Mouse (Mus musculus) neural tube, embryonic 15.5 days (tissue): ENCODE measurements around the gene 4930451I11Rik. TPM values are rescaled to one million over a fixed set of nuclear protein-coding genes. Genes with fewer than 3 reads are reported as not detected.

Experiments used
- ATAC-seq: fragments of 200-750 bp; cut with Nextera tagmentation; 2 replicates; pipeline ENCODE4 v1.8.0; 2017; ENCODE audit warnings: mild to moderate bottlenecking, moderate TSS enrichment, moderate library complexity; ENCODE audit not compliant: low FRiP score
- H3K27ac ChIP-seq: fragments of 300-500 bp; sonication (generic); replicated peaks from 2 replicates; pipeline ENCODE4 v1.5.1; 2015; ENCODE audit warnings: mild to moderate bottlenecking, inconsistent platforms
- H3K27me3 ChIP-seq: fragments of 300-500 bp; sonication (generic); replicated peaks from 2 replicates; pipeline ENCODE4 v1.6.1; 2015; ENCODE audit warnings: inconsistent platforms
- H3K36me3 ChIP-seq: fragments of 300-500 bp; sonication (generic); 2 replicates; pipeline ENCODE4 v1.6.1; 2015; ENCODE audit warnings: inconsistent platforms
- H3K4me1 ChIP-seq: fragments of 300-500 bp; sonication (generic); 2 replicates; pipeline ENCODE4 v1.6.1; 2015; ENCODE audit warnings: inconsistent platforms
- H3K4me2 ChIP-seq: fragments of 300-500 bp; sonication (generic); 2 replicates; pipeline ENCODE4 v1.6.1; 2015; ENCODE audit warnings: inconsistent platforms, mild to moderate bottlenecking, moderate library complexity
- H3K4me3 ChIP-seq: fragments of 300-500 bp; sonication (generic); replicated peaks from 2 replicates; pipeline ENCODE4 v1.5.1; 2015; ENCODE audit warnings: mild to moderate bottlenecking, inconsistent platforms
- H3K9ac ChIP-seq: fragments of 300-500 bp; sonication (generic); replicated peaks from 2 replicates; pipeline ENCODE4 v1.6.1; 2015; ENCODE audit warnings: mild to moderate bottlenecking, inconsistent platforms
- H3K9me3 ChIP-seq: fragments of 300-500 bp; sonication (generic); replicated peaks from 2 replicates; pipeline ENCODE4 v1.6.1; 2016; ENCODE audit warnings: inconsistent platforms
- WGBS: fragments of 180-500 bp; shearing (Covaris S2); methylation state at CpG from one replicate; pipeline ENCODE4 v1.1.7; 2015; ENCODE audit warnings: mixed read lengths; 5-methylcytosine and 5-hydroxymethylcytosine counted together
- polyA plus RNA-seq: library from polyadenylated mRNA; unstranded; fragments of >200 nt; fragmentation: Nextera tagmentation; extraction: Ambion mirVana; gene quantifications from 2 replicates; pipeline ENCODE4 v1.2.1, GENCODE M21; 2015

The 4930451I11Rik gene
- polyA plus RNA-seq, 1 experiment from 2014 or later, result not detected

GRCm38 (mm10) chr7:126789141-126789540 lies 42.3 kb downstream of the 4930451I11Rik start:
- no peak overlapping the region for H3K27ac ChIP-seq
- no peaks in the 10 kb centered on the region for H3K9me3 ChIP-seq
- H3K27me3 ChIP-seq, result no peaks in the 10 kb centered on the region
- peaks cover 39% of the 10 kb centered on the region for H3K4me1 ChIP-seq
- WGBS, result 93% methylated on average over 4 of the region's 4 CpGs
- ATAC-seq, result no peak
- no peak overlapping the region for H3K4me2 ChIP-seq
- no peak overlapping the region for H3K4me3 ChIP-seq
- H3K36me3 ChIP-seq, result peaks cover 65% of the 10 kb centered on the region
- no peak overlapping the region for H3K9ac ChIP-seq

DNA sequence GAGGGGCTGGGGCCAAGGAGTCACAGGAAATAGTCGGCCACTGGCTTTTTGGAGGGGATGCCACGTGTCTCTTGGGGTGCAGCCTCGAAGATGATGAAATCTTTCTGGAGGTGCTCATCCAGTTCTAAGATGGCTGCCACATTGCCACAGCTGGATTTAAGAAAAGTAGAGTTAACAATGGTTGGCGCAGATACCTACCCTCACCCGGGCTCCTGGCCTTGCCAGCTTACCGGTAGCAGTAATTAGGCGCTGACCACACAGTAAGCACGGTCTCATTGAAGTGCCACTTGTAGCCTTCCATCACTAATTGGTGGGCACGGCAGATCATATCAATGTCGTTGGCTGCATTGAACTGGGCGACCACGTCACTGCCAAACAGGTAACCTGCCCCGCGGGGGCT lies 45.3 kb downstream of the 4930451I11Rik start:
- WGBS, result 95% methylated on average over 14 of the region's 14 CpGs
- Histone ChIP-seq H3K27me3 (no peaks in the 10 kb centered on the region), H3K9ac (no peak overlapping the region), H3K27ac (no peak overlapping the region), H3K36me3 (peaks cover 63% of the 10 kb centered on the region), H3K4me3 (no peak overlapping the region), H3K4me2 (no peak overlapping the region), H3K9me3 (no peaks in the 10 kb centered on the region), H3K4me1 (peaks cover 31% of the 10 kb centered on the region)
- no peak for ATAC-seq

DNA sequence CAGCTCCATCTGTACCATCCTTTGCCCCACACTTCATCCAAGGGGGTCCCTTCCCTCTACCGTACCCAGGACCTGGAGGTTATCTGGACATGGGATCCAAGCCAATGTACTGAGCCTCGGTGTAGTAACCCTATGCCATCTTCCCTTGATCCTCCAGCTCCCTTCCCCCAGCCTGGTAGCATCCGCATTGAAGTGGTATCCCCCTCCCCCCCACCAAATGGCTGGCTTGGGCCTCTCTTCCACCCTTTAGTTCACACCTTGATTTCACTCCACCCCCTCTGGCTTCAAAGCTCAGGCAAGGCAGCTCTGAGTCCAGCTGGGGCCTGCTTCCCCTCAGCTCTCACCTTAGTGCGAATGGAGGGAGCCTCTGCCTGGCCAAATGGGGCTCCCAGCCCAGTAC lies 46.4 kb downstream of the 4930451I11Rik start:
- H3K9ac ChIP-seq, result no peak overlapping the region
- 75% methylated on average over 4 of the region's 4 CpGs for WGBS
- H3K27ac ChIP-seq, result no peak overlapping the region
- H3K27me3 ChIP-seq, result no peaks in the 10 kb centered on the region
- ATAC-seq, result no peak
- H3K36me3 ChIP-seq, result peaks cover 62% of the 10 kb centered on the region
- H3K4me2 ChIP-seq, result no peak overlapping the region
- H3K4me1 ChIP-seq, result peaks cover 29% of the 10 kb centered on the region
- no peaks in the 10 kb centered on the region for H3K9me3 ChIP-seq
- H3K4me3 ChIP-seq, result no peak overlapping the region

GRCm38 (mm10) chr7:126784469-126784868 lies 47.0 kb downstream of the 4930451I11Rik start:
- Histone ChIP-seq H3K9me3 (no peaks in the 10 kb centered on the region), H3K4me2 (no peak overlapping the region), H3K4me1 (peaks cover 31% of the 10 kb centered on the region), H3K36me3 (peaks cover 56% of the 10 kb centered on the region), H3K27me3 (no peaks in the 10 kb centered on the region), H3K4me3 (no peak overlapping the region), H3K27ac (no peak overlapping the region), H3K9ac (no peak overlapping the region)
- 93% methylated on average over 7 of the region's 7 CpGs for WGBS
- no peak for ATAC-seq

- no peaks in the 10 kb centered on the region for H3K9me3 ChIP-seq
- no peaks in the 10 kb centered on the region for H3K27me3 ChIP-seq
- H3K9ac ChIP-seq, result no peak overlapping the region
- no peak overlapping the region for H3K4me3 ChIP-seq
- H3K4me2 ChIP-seq, result no peak overlapping the region
- H3K36me3 ChIP-seq, result peaks cover 46% of the 10 kb centered on the region
- H3K4me1 ChIP-seq, result peaks cover 37% of the 10 kb centered on the region
- H3K27ac ChIP-seq, result no peak overlapping the region
- no peak for ATAC-seq
- 80% methylated on average over 13 of the region's 13 CpGs for WGBS
These were observed 48.7 kb downstream of the 4930451I11Rik start for GRCm38 (mm10) chr7:126782693-126783092.

DNA sequence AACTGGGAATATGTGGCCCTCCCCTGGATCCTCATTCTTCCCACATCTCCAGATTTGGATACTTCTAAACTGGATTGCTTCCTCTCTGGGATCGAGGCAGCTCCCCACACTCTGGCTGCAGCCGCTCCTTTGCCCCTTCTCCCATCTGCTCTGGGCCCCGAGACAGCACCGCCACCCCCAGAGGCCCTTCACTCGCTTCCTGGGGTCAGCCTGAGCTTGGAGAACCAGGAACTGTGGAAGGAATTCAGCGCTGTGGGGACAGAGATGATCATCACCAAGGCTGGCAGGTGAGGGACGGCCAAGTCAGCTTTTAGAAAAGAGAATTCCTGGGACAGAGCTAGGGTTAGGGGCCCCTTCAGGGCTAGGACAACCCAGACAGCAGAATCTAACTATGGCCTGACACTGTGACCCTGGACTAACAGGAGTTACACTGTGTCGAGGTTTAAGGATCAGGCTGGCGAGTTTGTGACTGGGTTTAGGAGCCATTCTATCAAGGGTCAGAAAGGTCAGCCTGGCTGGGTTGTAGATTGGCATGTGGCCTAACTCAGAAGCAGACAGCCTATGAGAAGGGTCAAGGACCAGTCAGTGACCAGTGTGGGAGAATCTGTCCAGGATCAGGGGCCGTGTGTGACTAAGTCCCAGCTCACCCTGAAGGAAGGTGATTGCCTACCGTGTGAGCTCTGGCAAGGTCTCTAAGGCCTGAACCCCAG lies 49.6 kb downstream of the 4930451I11Rik start:
- ATAC-seq, result no peak
- 35% methylated on average over 11 of the region's 11 CpGs for WGBS
- Histone ChIP-seq H3K27ac (no peak overlapping the region), H3K36me3 (peaks cover 37% of the 10 kb centered on the region), H3K4me1 (peaks cover 44% of the 10 kb centered on the region), H3K27me3 (no peaks in the 10 kb centered on the region), H3K9me3 (no peaks in the 10 kb centered on the region), H3K9ac (peak overlapping the region; percentile 54; the same call in 1 of the 2 replicates), H3K4me3 (0 out of 2 replicates have a peak overlapping the region, but pooled peaks have one; percentile 40), H3K4me2 (peak overlapping the region; percentile 89)

GRCm38 (mm10) chr7:126780971-126781635 lies 50.3 kb downstream of the 4930451I11Rik start, which contains the start of gene Tbx6:
Gene Tbx6 (plus strand): TSS chr7:126781483.
- 3% methylated on average over 22 of the region's 22 CpGs for WGBS
- peak; percentile 6; the same call in 1 of the 2 replicates for ATAC-seq
- peaks cover 49% of the 10 kb centered on the region for H3K4me1 ChIP-seq

More at GRCm38 (mm10) chr7:126780971-126781635, 50.3 kb downstream of the 4930451I11Rik start, which contains the start of gene Tbx6:
- H3K4me2 ChIP-seq, result peak within 1 kb of the TSS; percentile 89
- no peaks in the 10 kb centered on the region for H3K27me3 ChIP-seq
- H3K27ac ChIP-seq, result peak within 1 kb of the TSS; percentile 77
- peak within 1 kb of the TSS; percentile 54 for H3K9ac ChIP-seq
- H3K4me3 ChIP-seq, result peak within 1 kb of the TSS; percentile 40
- peaks cover 30% of the 10 kb centered on the region for H3K36me3 ChIP-seq
- no peaks in the 10 kb centered on the region for H3K9me3 ChIP-seq

Other genes starting within 250 kb of the 4930451I11Rik start
- gene Apobr, start 246.7 kb downstream of the 4930451I11Rik start, polyA plus RNA-seq, result 0.22 and 1.3 TPM in 2 replicates
- 32.6 and 32.7 TPM in 2 replicates for gene Cln3, start 245.8 kb downstream of the 4930451I11Rik start, polyA plus RNA-seq
- gene Il27, start 236.7 kb downstream of the 4930451I11Rik start, polyA plus RNA-seq, result not detected in 2 replicates
- 12.4 and 13.9 TPM in 2 replicates for gene Nupr1, start 200.8 kb downstream of the 4930451I11Rik start, polyA plus RNA-seq
- gene Sgf29, start 182.3 kb downstream of the 4930451I11Rik start, polyA plus RNA-seq, result 53.2 and 64.5 TPM in 2 replicates
- gene Sult1a1, start 155.2 kb downstream of the 4930451I11Rik start, polyA plus RNA-seq, result 3.4 and 5.1 TPM in 2 replicates
- 131 and 154 TPM in 2 replicates for gene Bola2, start 136.2 kb downstream of the 4930451I11Rik start, polyA plus RNA-seq
- 13.9 and 18.2 TPM in 2 replicates for gene Slx1b, start 135.9 kb downstream of the 4930451I11Rik start, polyA plus RNA-seq
- gene Coro1a, start 123.9 kb downstream of the 4930451I11Rik start, polyA plus RNA-seq, result 120 and 192 TPM in 2 replicates
- 104 and 105 TPM in 2 replicates for gene Mapk3, start 72.0 kb downstream of the 4930451I11Rik start, polyA plus RNA-seq
- gene Gdpd3, start 65.3 kb downstream of the 4930451I11Rik start, polyA plus RNA-seq, result 1.0 and 1.5 TPM in 2 replicates
- gene Ypel3, start 54.7 kb downstream of the 4930451I11Rik start, polyA plus RNA-seq, result 187 and 207 TPM in 2 replicates
- gene Tbx6, start 50.2 kb downstream of the 4930451I11Rik start, polyA plus RNA-seq, result 0.34 and 0.35 TPM in 2 replicates
- gene Ppp4c, start 39.1 kb downstream of the 4930451I11Rik start, polyA plus RNA-seq, result 154 and 188 TPM in 2 replicates
- 48.2 and 54.4 TPM in 2 replicates for gene Fam57b, start 34.0 kb downstream of the 4930451I11Rik start, polyA plus RNA-seq
- gene Doc2a, start 15.8 kb upstream of the 4930451I11Rik start, polyA plus RNA-seq, result 36.2 and 39.3 TPM in 2 replicates
- 20.3 and 28.6 TPM in 2 replicates for gene Hirip3, start 30.3 kb upstream of the 4930451I11Rik start, polyA plus RNA-seq
- gene Ino80e, start 30.7 kb upstream of the 4930451I11Rik start, polyA plus RNA-seq, result 89.4 and 90.5 TPM in 2 replicates
- 52.4 and 55.2 TPM in 2 replicates for gene Taok2, start 53.1 kb upstream of the 4930451I11Rik start, polyA plus RNA-seq
- gene Tmem219, start 91.3 kb upstream of the 4930451I11Rik start, polyA plus RNA-seq, result 30.9 and 31.1 TPM in 2 replicates
- gene Kctd13, start 97.2 kb upstream of the 4930451I11Rik start, polyA plus RNA-seq, result 102 and 121 TPM in 2 replicates
- gene Asphd1, start 117.9 kb upstream of the 4930451I11Rik start, polyA plus RNA-seq, result 8.9 and 11.7 TPM in 2 replicates
- gene Sez6l2, start 118.9 kb upstream of the 4930451I11Rik start, polyA plus RNA-seq, result 51.6 and 56.9 TPM in 2 replicates
- 139 and 145 TPM in 2 replicates for gene Cdipt, start 144.3 kb upstream of the 4930451I11Rik start, polyA plus RNA-seq
- gene Cdiptos, start 144.5 kb upstream of the 4930451I11Rik start, polyA plus RNA-seq, result 0.82 and 1.0 TPM in 2 replicates
- 5.2 and 11.6 TPM in 2 replicates for gene Mvp, start 183.0 kb upstream of the 4930451I11Rik start, polyA plus RNA-seq
- gene Pagr1b, start 184.8 kb upstream of the 4930451I11Rik start, polyA plus RNA-seq, result 0.79 and 1.2 TPM in 2 replicates
- 52.5 and 80.1 TPM in 2 replicates for gene Pagr1a, start 185.7 kb upstream of the 4930451I11Rik start, polyA plus RNA-seq
- 18.8 and 54.5 TPM in 2 replicates for gene Gm42742, start 189.5 kb upstream of the 4930451I11Rik start, polyA plus RNA-seq
- gene Prrt2, start 189.6 kb upstream of the 4930451I11Rik start, polyA plus RNA-seq, result 69.9 and 72.5 TPM in 2 replicates
- gene Maz, start 195.4 kb upstream of the 4930451I11Rik start, polyA plus RNA-seq, result 78.1 and 82.6 TPM in 2 replicates
- 20.0 and 40.9 TPM in 2 replicates for gene Kif22, start 210.8 kb upstream of the 4930451I11Rik start, polyA plus RNA-seq